Mouse (Mus musculus): ENCODE data around the gene Tra2b. TPM values are rescaled to one million over a fixed set of nuclear protein-coding genes. Genes with fewer than 3 reads are reported as not detected.

The Tra2b gene
- polyA plus RNA-seq, 1 experiment from 2014 or later, result 191 TPM

Other genes with a start within 250 kb of the Tra2b start
- 34.5 and 43.1 TPM in 2 replicates for gene Igf2bp2, start 102.7 kb downstream of the Tra2b start, polyA plus RNA-seq (2015; fragmentation: Nextera tagmentation; extraction: Ambion mirVana)
- gene Etv5, start 173.7 kb upstream of the Tra2b start, polyA plus RNA-seq (2015; fragmentation: Nextera tagmentation; extraction: Ambion mirVana), result 15.9 and 26.8 TPM in 2 replicates

All from heart, embryonic 15.5 days (tissue).